Mouse (Mus musculus): Measurements from ENCODE around the gene Poldip2.

DNA sequence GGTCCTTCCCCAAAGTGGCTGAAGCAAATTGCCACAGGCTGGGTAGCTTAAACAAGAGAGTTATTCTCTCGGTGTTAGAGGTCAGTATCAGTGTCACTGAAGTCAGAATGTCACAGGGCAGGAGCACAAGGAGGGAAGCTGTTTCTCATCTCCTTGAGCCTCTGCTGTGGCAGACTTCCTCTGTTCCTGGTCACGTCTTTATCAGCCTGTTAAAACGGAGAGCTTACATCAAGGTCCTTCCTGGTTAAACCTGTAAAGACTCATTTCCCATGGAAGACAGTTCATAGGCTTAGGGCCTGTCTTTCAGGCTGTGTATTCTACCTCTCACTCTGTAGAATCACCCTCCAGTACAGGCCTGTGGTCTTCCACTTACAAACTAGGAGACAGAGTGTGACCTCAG, 44.1 kb upstream of the Poldip2 start:
- TF ChIP-seq POLR2A (IDR thresholded peaks at IDR 0.05; ENCODE audit: borderline replicate concordance, extremely low read depth, insufficient read depth, insufficient read length, poor library complexity, severe bottlenecking): no peak
- no peak for TF ChIP-seq CTCF (IDR thresholded peaks at IDR 0.05; ENCODE audit: borderline replicate concordance, extremely low read depth, insufficient read depth, insufficient read length)
